Mouse (Mus musculus) liver, embryonic 14.5 days (tissue): ENCODE data around the gene Fndc11.

ENCODE experiments used
- CTCF ChIP-seq: IDR thresholded peaks from 2 replicates; pipeline ENCODE4 v1.5.1; 2016; ENCODE audit warnings: antibody characterized with exemption, low read depth, control low read depth
- EP300 ChIP-seq: IDR thresholded peaks from 2 replicates; pipeline ENCODE4 v1.6.1; 2016; ENCODE audit warnings: antibody characterized with exemption, low read depth

- TF ChIP-seq CTCF (peak; percentile 8; the same call in 1 of the 2 replicates), EP300 (peak; percentile 77)
Observed at GRCm38 (mm10) chr2:181206118-181206517, 13.7 kb upstream of the Fndc11 start.
